In genomic region chr16:4598041-4598440, GRCm38 (mm10) we compare ENCODE assay signal across 11 mouse cellular contexts. TPM values are rescaled to one million over a fixed set of nuclear protein-coding genes. Genes with fewer than 3 reads are reported as not detected.
DNase-seq lines count a peak whose midpoint lies in the region; ATAC-seq lines count a peak whose summit lies in the region.
"Had no signal": no experiment of that assay in that cellular context is flagged by ENCODE, and none has a peak within 500 bp of the region (broad histone marks: within the 10 kb centered on the region; RNA-seq: fewer than 3 reads in every experiment).

No protein-coding gene starts in this region.

- 0 out of 2 replicates have a peak, but pooled peaks cover 2% of the 10 kb centered on the region for H3K9me3 ChIP-seq in forebrain, embryonic 10.5 days
- no peaks in the 10 kb centered on the region for H3K9me3 ChIP-seq in forebrain, embryonic 11.5 days (ENCODE audit: control insufficient read depth, low read length)
- H3K9me3 ChIP-seq in kidney, embryonic 14.5 days (ENCODE audit: control insufficient read depth, low read length), result no peaks in the 10 kb centered on the region
- H3K9me3 ChIP-seq in intestine, embryonic 15.5 days, result no peaks in the 10 kb centered on the region
- no peaks in the 10 kb centered on the region for H3K9me3 ChIP-seq in neural tube, embryonic 15.5 days (replicated peaks)
- H3K9me3 ChIP-seq: liver, embryonic 15.5 days had no signal

- H3K4me3 ChIP-seq in forebrain, embryonic 10.5 days, result peak overlapping the region; percentile 75
- no peak overlapping the region for H3K4me3 ChIP-seq in forebrain, embryonic 11.5 days (ENCODE audit: low read depth, low read length)
- H3K4me3 ChIP-seq in kidney, embryonic 14.5 days (ENCODE audit: low read length), result no peak overlapping the region
- no peak overlapping the region for H3K4me3 ChIP-seq in intestine, embryonic 15.5 days (replicated peaks)
- no peak overlapping the region for H3K4me3 ChIP-seq in neural tube, embryonic 15.5 days (replicated peaks)
- H3K4me3 ChIP-seq: liver, embryonic 15.5 days had no signal

- ATAC-seq in forebrain, embryonic 11.5 days (replicated peaks; ENCODE audit: low FRiP score), result no peak
- ATAC-seq in kidney, embryonic 14.5 days (ENCODE audit: low FRiP score, low TSS enrichment), result no peak
- ATAC-seq in intestine, embryonic 15.5 days, result no peak
- ATAC-seq in neural tube, embryonic 15.5 days (ENCODE audit: low FRiP score), result no peak

- H3K27me3 ChIP-seq in forebrain, embryonic 10.5 days (ENCODE audit: poor library complexity, severe bottlenecking), result no peaks in the 10 kb centered on the region
- no peaks in the 10 kb centered on the region for H3K27me3 ChIP-seq in forebrain, embryonic 11.5 days (ENCODE audit: control insufficient read depth, insufficient read depth, low read length)
- H3K27me3 ChIP-seq in kidney, embryonic 14.5 days (ENCODE audit: control insufficient read depth, insufficient read depth, low read length), result no peaks in the 10 kb centered on the region
- no peaks in the 10 kb centered on the region for H3K27me3 ChIP-seq in intestine, embryonic 15.5 days (replicated peaks)
- no peaks in the 10 kb centered on the region for H3K27me3 ChIP-seq in neural tube, embryonic 15.5 days (replicated peaks)

- H3K4me1 ChIP-seq in forebrain, embryonic 10.5 days, result peaks cover 97% of the 10 kb centered on the region
- H3K4me1 ChIP-seq in forebrain, embryonic 11.5 days (replicated peaks; ENCODE audit: control insufficient read depth, insufficient read depth, low read length), result peaks cover 55% of the 10 kb centered on the region
- peaks cover 68% of the 10 kb centered on the region for H3K4me1 ChIP-seq in kidney, embryonic 14.5 days (ENCODE audit: control insufficient read depth, insufficient read depth, low read length)
- peaks cover 79% of the 10 kb centered on the region for H3K4me1 ChIP-seq in intestine, embryonic 15.5 days (replicated peaks)
- peaks cover 86% of the 10 kb centered on the region for H3K4me1 ChIP-seq in neural tube, embryonic 15.5 days

- H3K27ac ChIP-seq in forebrain, embryonic 10.5 days, result peak overlapping the region; percentile 97
- no peak overlapping the region for H3K27ac ChIP-seq in forebrain, embryonic 11.5 days (ENCODE audit: low read depth, low read length)
- peak overlapping the region; percentile 55; the same call in 1 of the 2 replicates for H3K27ac ChIP-seq in kidney, embryonic 14.5 days (ENCODE audit: low read depth, low read length)
- H3K27ac ChIP-seq in intestine, embryonic 15.5 days, result 0 out of 2 replicates have a peak overlapping the region, but pooled peaks have one; percentile 13
- no peak overlapping the region for H3K27ac ChIP-seq in neural tube, embryonic 15.5 days (replicated peaks)
- H3K27ac ChIP-seq: liver, embryonic 15.5 days had no signal

- no peak overlapping the region for H3K9ac ChIP-seq in forebrain, embryonic 11.5 days (ENCODE audit: low read length)
- H3K9ac ChIP-seq in kidney, embryonic 14.5 days (ENCODE audit: low read depth, low read length), result peak overlapping the region; percentile 47; the same call in 1 of the 2 replicates
- peak overlapping the region; percentile 15; the same call in 1 of the 2 replicates for H3K9ac ChIP-seq in intestine, embryonic 15.5 days
- H3K9ac ChIP-seq in neural tube, embryonic 15.5 days (replicated peaks), result no peak overlapping the region; the same call in 1 of the 2 replicates
- H3K9ac ChIP-seq: liver, embryonic 15.5 days had no signal

- H3K4me2 ChIP-seq in forebrain, embryonic 11.5 days (ENCODE audit: low read depth, low read length, severe bottlenecking), result no peak overlapping the region
- peak overlapping the region; percentile 12; the same call in 1 of the 2 replicates for H3K4me2 ChIP-seq in kidney, embryonic 14.5 days (replicated peaks; ENCODE audit: low read depth, low read length)
- peak overlapping the region; percentile 91 for H3K4me2 ChIP-seq in intestine, embryonic 15.5 days (replicated peaks)
- peak overlapping the region; percentile 95; the same call in 1 of the 2 replicates for H3K4me2 ChIP-seq in neural tube, embryonic 15.5 days
- H3K4me2 ChIP-seq: liver, embryonic 15.5 days had no signal

- no peak for DNase-seq in forebrain, embryonic 10.5 days (ENCODE audit: extremely low spot score, low spot score)
- no peak for DNase-seq in forebrain, embryonic 11.5 days (ENCODE audit: low spot score)
- no peak for DNase-seq in kidney, adult 8-10 months
- no peak for DNase-seq in embryo, embryonic 9.5 days (ENCODE audit: extremely low spot score)
- no peak for DNase-seq in left cerebral cortex, postnatal 10 days (ENCODE audit: extremely low spot score in 1 of 2, low spot score in 2 of 2)
- DNase-seq: adrenal gland, postnatal 25 days; cerebellum, adult 9-11 months had no signal

- intact Hi-C loops in left cerebral cortex, postnatal 10 days (cut with DNase I), result no loop called here

- peaks cover 2% of the 10 kb centered on the region; the same call in 1 of the 2 replicates for H3K36me3 ChIP-seq in forebrain, embryonic 10.5 days (replicated peaks)
- H3K36me3 ChIP-seq in forebrain, embryonic 11.5 days (ENCODE audit: control insufficient read depth, insufficient read depth, low read length), result no peaks in the 10 kb centered on the region
- H3K36me3 ChIP-seq in kidney, embryonic 14.5 days (ENCODE audit: control insufficient read depth, insufficient read depth, low read length), result peaks cover 3% of the 10 kb centered on the region; the same call in 1 of the 2 replicates
- no peaks in the 10 kb centered on the region for H3K36me3 ChIP-seq in intestine, embryonic 15.5 days
- no peaks in the 10 kb centered on the region for H3K36me3 ChIP-seq in neural tube, embryonic 15.5 days
- H3K36me3 ChIP-seq: liver, embryonic 15.5 days had no signal

- WGBS in forebrain, embryonic 10.5 days, result 73% methylated on average over 5 of the region's 5 CpGs
- 73% methylated on average over 5 of the region's 5 CpGs for WGBS in forebrain, embryonic 11.5 days
- WGBS in kidney, embryonic 14.5 days, result 53% methylated on average over 5 of the region's 5 CpGs
- 62% methylated on average over 5 of the region's 5 CpGs for WGBS in intestine, embryonic 15.5 days
- 54% methylated on average over 5 of the region's 5 CpGs for WGBS in neural tube, embryonic 15.5 days

RNA-seq across cellular contexts. Expression of gene Glis2, which starts 3.5 kb away (rescaled TPM):
- 22.5 and 23.2 TPM in 2 replicates for polyA plus RNA-seq in forebrain, embryonic 10.5 days (2016; fragmentation: Nextera tagmentation; extraction: Ambion mirVana)
- 31.3 and 34.5 TPM in 2 replicates for polyA plus RNA-seq in forebrain, embryonic 11.5 days (2014; fragmentation: Nextera tagmentation; extraction: Ambion mirVana)
- polyA plus RNA-seq in kidney, embryonic 14.5 days (2014; fragmentation: Nextera tagmentation; extraction: Ambion mirVana), result 42.4 and 47.3 TPM in 2 replicates
- 21.4 and 23.5 TPM in 2 replicates for polyA plus RNA-seq in intestine, embryonic 15.5 days (2015; fragmentation: Nextera tagmentation; extraction: Ambion mirVana)
- polyA plus RNA-seq in neural tube, embryonic 15.5 days (2015; fragmentation: Nextera tagmentation; extraction: Ambion mirVana), result 17.2 and 18.7 TPM in 2 replicates
- total RNA-seq in left cerebral cortex, postnatal 10 days (2021), result 10 to 100 TPM; 15.9 to 18.9 TPM

RNA-seq across cellular contexts. Expression of gene Pam16, which starts 26.7 kb away (rescaled TPM):
- 93.5 and 94.7 TPM in 2 replicates for polyA plus RNA-seq in forebrain, embryonic 10.5 days (2016; fragmentation: Nextera tagmentation; extraction: Ambion mirVana)
- polyA plus RNA-seq in forebrain, embryonic 11.5 days (2014; fragmentation: Nextera tagmentation; extraction: Ambion mirVana), result 87.4 and 91.4 TPM in 2 replicates
- 102 and 116 TPM in 2 replicates for polyA plus RNA-seq in kidney, embryonic 14.5 days (2014; fragmentation: Nextera tagmentation; extraction: Ambion mirVana)
- 74.5 and 84.3 TPM in 2 replicates for polyA plus RNA-seq in intestine, embryonic 15.5 days (2015; fragmentation: Nextera tagmentation; extraction: Ambion mirVana)
- 150 and 179 TPM in 2 replicates for polyA plus RNA-seq in neural tube, embryonic 15.5 days (2015; fragmentation: Nextera tagmentation; extraction: Ambion mirVana)
- 10 to 100 TPM; 78.2 to 86.0 TPM for total RNA-seq in left cerebral cortex, postnatal 10 days (2021)

RNA-seq across cellular contexts. Expression of gene Tfap4, which starts 38.4 kb away (rescaled TPM):
- polyA plus RNA-seq in forebrain, embryonic 10.5 days (2016; fragmentation: Nextera tagmentation; extraction: Ambion mirVana), result 32.0 and 37.5 TPM in 2 replicates
- 27.7 and 28.6 TPM in 2 replicates for polyA plus RNA-seq in forebrain, embryonic 11.5 days (2014; fragmentation: Nextera tagmentation; extraction: Ambion mirVana)
- polyA plus RNA-seq in kidney, embryonic 14.5 days (2014; fragmentation: Nextera tagmentation; extraction: Ambion mirVana), result 24.5 and 25.7 TPM in 2 replicates
- polyA plus RNA-seq in intestine, embryonic 15.5 days (2015; fragmentation: Nextera tagmentation; extraction: Ambion mirVana), result 27.9 and 28.8 TPM in 2 replicates
- polyA plus RNA-seq in neural tube, embryonic 15.5 days (2015; fragmentation: Nextera tagmentation; extraction: Ambion mirVana), result 8.6 and 12.3 TPM in 2 replicates
- 1 to 10 TPM; 3.1 to 3.4 TPM for total RNA-seq in left cerebral cortex, postnatal 10 days (2021)

RNA-seq across cellular contexts. Expression of gene Vasn, which starts 41.7 kb away (rescaled TPM):
- polyA plus RNA-seq in forebrain, embryonic 10.5 days (2016; fragmentation: Nextera tagmentation; extraction: Ambion mirVana), result 9.2 and 9.3 TPM in 2 replicates
- 7.6 and 7.7 TPM in 2 replicates for polyA plus RNA-seq in forebrain, embryonic 11.5 days (2014; fragmentation: Nextera tagmentation; extraction: Ambion mirVana)
- 14.4 and 16.1 TPM in 2 replicates for polyA plus RNA-seq in kidney, embryonic 14.5 days (2014; fragmentation: Nextera tagmentation; extraction: Ambion mirVana)
- polyA plus RNA-seq in intestine, embryonic 15.5 days (2015; fragmentation: Nextera tagmentation; extraction: Ambion mirVana), result 14.1 and 15.1 TPM in 2 replicates
- polyA plus RNA-seq in neural tube, embryonic 15.5 days (2015; fragmentation: Nextera tagmentation; extraction: Ambion mirVana), result 7.1 and 8.8 TPM in 2 replicates
- 1 to 10 TPM; 5.1 to 6.4 TPM for total RNA-seq in left cerebral cortex, postnatal 10 days (2021)

RNA-seq across cellular contexts. Expression of gene Dnaja3, which starts 41.7 kb away (rescaled TPM):
- polyA plus RNA-seq in forebrain, embryonic 10.5 days (2016; fragmentation: Nextera tagmentation; extraction: Ambion mirVana), result 63.7 and 66.3 TPM in 2 replicates
- polyA plus RNA-seq in forebrain, embryonic 11.5 days (2014; fragmentation: Nextera tagmentation; extraction: Ambion mirVana), result 57.7 and 60.7 TPM in 2 replicates
- polyA plus RNA-seq in kidney, embryonic 14.5 days (2014; fragmentation: Nextera tagmentation; extraction: Ambion mirVana), result 46.3 and 68.8 TPM in 2 replicates
- 86.5 and 92.1 TPM in 2 replicates for polyA plus RNA-seq in intestine, embryonic 15.5 days (2015; fragmentation: Nextera tagmentation; extraction: Ambion mirVana)
- polyA plus RNA-seq in neural tube, embryonic 15.5 days (2015; fragmentation: Nextera tagmentation; extraction: Ambion mirVana), result 68.6 and 71.0 TPM in 2 replicates
- total RNA-seq in left cerebral cortex, postnatal 10 days (2021), result 10 to 100 TPM; 58.7 to 59.0 TPM

Comparison
In these comparisons a context has a peak if more than half of its experiments do, and no peak if none do; other contexts are left out.
1. H3K27ac ChIP-seq: peak in forebrain, embryonic 10.5 days (single experiment), kidney, embryonic 14.5 days (single experiment) and intestine, embryonic 15.5 days (single experiment); none in forebrain, embryonic 11.5 days (single experiment) and neural tube, embryonic 15.5 days (single experiment).
2. H3K9ac ChIP-seq: peak in kidney, embryonic 14.5 days (single experiment) and intestine, embryonic 15.5 days (single experiment); none in forebrain, embryonic 11.5 days (single experiment) and neural tube, embryonic 15.5 days (single experiment).